ENCODE assay signal across 9 mouse cellular contexts in genomic region chr2:158722991-158723551, GRCm38 (mm10). TPM values are rescaled to one million over a fixed set of nuclear protein-coding genes. Genes with fewer than 3 reads are reported as not detected.
DNase-seq lines count a peak whose midpoint lies in the region; ATAC-seq and TF ChIP-seq lines count a peak whose summit lies in the region.
"Had no signal": no experiment of that assay in that cellular context is flagged by ENCODE, and none has a peak within 500 bp of the region (broad histone marks: within the 10 kb centered on the region; RNA-seq: fewer than 3 reads in every experiment).

No protein-coding gene starts in this region.

- no peak overlapping the region for H3K4me2 ChIP-seq in neural tube, embryonic 15.5 days

- intact Hi-C loops in heart, adult 2 months (cut with DNase I), result no loop called here
- intact Hi-C loops in heart, postnatal 36 days (cut with DNase I), result no loop called here

- peaks cover 10% of the 10 kb centered on the region for H3K4me1 ChIP-seq in heart, adult 2 months (ENCODE audit: control insufficient read depth, insufficient read depth, low read length)
- peaks cover 5% of the 10 kb centered on the region; the same call in 1 of the 2 replicates for H3K4me1 ChIP-seq in neural tube, embryonic 15.5 days

- WGBS in heart, adult 2 months, result 9% methylated on average over 6 of the region's 6 CpGs
- 65% methylated on average over 6 of the region's 6 CpGs for WGBS in neural tube, embryonic 15.5 days

- H3K4me3 ChIP-seq in heart, adult 2 months, result no peak overlapping the region
- H3K4me3 ChIP-seq in neural tube, embryonic 15.5 days (replicated peaks), result no peak overlapping the region

- ATAC-seq in neural tube, embryonic 15.5 days (ENCODE audit: low FRiP score), result no peak
- ATAC-seq: Patski had no signal

- TF ChIP-seq CTCF in heart, adult 2 months (IDR thresholded peaks at IDR 0.05), result no peak

- no peaks in the 10 kb centered on the region for H3K9me3 ChIP-seq in neural tube, embryonic 15.5 days (replicated peaks)

- no peak for TF ChIP-seq POLR2A in heart, adult 2 months (IDR thresholded peaks at IDR 0.05; ENCODE audit: insufficient read depth, low read depth, low read length)

- H3K27ac ChIP-seq in heart, adult 2 months, result peak overlapping the region; percentile 19
- 0 out of 2 replicates have a peak overlapping the region, but pooled peaks have one; percentile 2 for H3K27ac ChIP-seq in neural tube, embryonic 15.5 days (replicated peaks)

- peak in 1 of 2 experiments; percentile 39 for DNase-seq in heart, adult 2 months
- DNase-seq in heart, postnatal 36 days, result no peak
- no peak for DNase-seq in neural tube, embryonic 10.5 days (ENCODE audit: extremely low spot score, low spot score)
- DNase-seq in liver, result peak; percentile 35
- peak; percentile 90 for DNase-seq in thymus, postnatal 0 days (ENCODE audit: low spot score)
- DNase-seq in cerebellum, postnatal 14 days, result no peak
- DNase-seq in layer of hippocampus, postnatal 36 days, result no peak

- no peak for TF ChIP-seq EP300 in heart, adult 2 months (IDR thresholded peaks at IDR 0.05; ENCODE audit: insufficient read depth, low read depth, low read length)

- no peak overlapping the region for H3K9ac ChIP-seq in heart, adult 2 months (ENCODE audit: low read depth, low read length)
- H3K9ac ChIP-seq in neural tube, embryonic 15.5 days (replicated peaks), result no peak overlapping the region

- H3K27me3 ChIP-seq in heart, adult 2 months (ENCODE audit: control insufficient read depth, insufficient read depth, low read length), result no peaks in the 10 kb centered on the region
- no peaks in the 10 kb centered on the region for H3K27me3 ChIP-seq in neural tube, embryonic 15.5 days (replicated peaks)

- H3K79me2 ChIP-seq in heart, adult 2 months (replicated peaks; ENCODE audit: control insufficient read depth, insufficient read depth, low read length), result no peaks in the 10 kb centered on the region; the same call in 1 of the 2 replicates

- H3K36me3 ChIP-seq in heart, adult 2 months (ENCODE audit: control insufficient read depth, insufficient read depth, low read length), result no peaks in the 10 kb centered on the region
- no peaks in the 10 kb centered on the region for H3K36me3 ChIP-seq in neural tube, embryonic 15.5 days

RNA-seq across cellular contexts. Expression of gene Fam83d, which starts 44.8 kb away (rescaled TPM):
- under 1 TPM; 0.59 to 0.78 TPM for total RNA-seq in heart, adult 2 months (2021)
- 0.27 and 0.53 TPM in 2 replicates for polyA plus RNA-seq in heart, adult 2 months (2012; rRNA removed)
- total RNA-seq in heart, postnatal 36 days (2021), result 1 to 10 TPM; 1.0 to 1.5 TPM
- 5.9 and 13.0 TPM in 2 replicates for polyA plus RNA-seq in neural tube, embryonic 15.5 days (2015; fragmentation: Nextera tagmentation; extraction: Ambion mirVana)
- polyA plus RNA-seq in thymus, postnatal 0 days (2015; fragmentation: Nextera tagmentation; extraction: Ambion mirVana), result 18.7 and 19.8 TPM in 2 replicates
- total RNA-seq in layer of hippocampus, postnatal 36 days (2021), result 1 to 10 TPM; 4.4 to 5.4 TPM

RNA-seq across cellular contexts. Expression of gene Ppp1r16b, which starts 57.9 kb away (rescaled TPM):
- 10 to 100 TPM; 10.4 to 12.3 TPM for total RNA-seq in heart, adult 2 months (2021)
- 3.3 and 5.3 TPM in 2 replicates for polyA plus RNA-seq in heart, adult 2 months (2012; rRNA removed)
- 10 to 100 TPM; 11.3 to 13.4 TPM for total RNA-seq in heart, postnatal 36 days (2021)
- 25.3 and 26.6 TPM in 2 replicates for polyA plus RNA-seq in neural tube, embryonic 15.5 days (2015; fragmentation: Nextera tagmentation; extraction: Ambion mirVana)
- polyA plus RNA-seq in thymus, postnatal 0 days (2015; fragmentation: Nextera tagmentation; extraction: Ambion mirVana), result 45.4 and 58.3 TPM in 2 replicates
- total RNA-seq in layer of hippocampus, postnatal 36 days (2021), result 100 to 1,000 TPM; 135 to 156 TPM

Comparison
In these comparisons a context has a peak if more than half of its experiments do, and no peak if none do; other contexts are left out.
1. DNase-seq: peak in liver (single experiment) and thymus, postnatal 0 days (single experiment); none in heart, postnatal 36 days (0 of 2), neural tube, embryonic 10.5 days (single experiment), cerebellum, postnatal 14 days (0 of 2) and layer of hippocampus, postnatal 36 days (0 of 2).
2. RNA of gene Ppp1r16b, which starts 57.9 kb away (total RNA-seq): 135 to 156 TPM in layer of hippocampus, postnatal 36 days; 11.3 to 13.4 TPM in heart, postnatal 36 days and 10.4 to 12.3 TPM in heart, adult 2 months; every median in the first group is over 4 times any median in the second.